Mouse (Mus musculus): Measurements from ENCODE around the gene Hist2h3c1. TPM values are rescaled to one million over a fixed set of nuclear protein-coding genes. Genes with fewer than 3 reads are reported as not detected.
"Not testable (repeated sequence)": the region's sequence is repeated elsewhere in the genome, so short reads cannot be mapped to it uniquely, and the experiment has no call there.

Gene Hist2h3c1
- polyA plus RNA-seq, 1 experiment from 2014 or later = 0.73 TPM

GRCm38 (mm10) chr3:96237335-96237903 lies 9.1 kb upstream of the Hist2h3c1 start:
- Histone ChIP-seq H3K27me3 (no peaks in the 10 kb centered on the region), H3K27ac (peak overlapping the region; percentile 79), H3K4me2 (replicated peaks) (peak overlapping the region; percentile 67), H3K4me3 (peak overlapping the region; percentile 49), H3K9ac (peak overlapping the region; percentile 75), H3K36me3 (no peaks in the 10 kb centered on the region), H3K9me3 (no peaks in the 10 kb centered on the region), H3K4me1 (peaks cover 24% of the 10 kb centered on the region)
- no peak for ATAC-seq (ENCODE audit: low FRiP score, low read depth)
- WGBS = 21% methylated on average over 7 of the region's 7 CpGs

GRCm38 (mm10) chr3:96237904-96238511 lies 8.5 kb upstream of the Hist2h3c1 start:
- H3K4me2 ChIP-seq (replicated peaks) = peak overlapping the region; percentile 67
- peak overlapping the region; percentile 49 for H3K4me3 ChIP-seq
- WGBS = under 1% methylated on average over 12 of the region's 12 CpGs
- no peaks in the 10 kb centered on the region for H3K36me3 ChIP-seq
- no peak for ATAC-seq (ENCODE audit: low FRiP score, low read depth)
- no peaks in the 10 kb centered on the region for H3K9me3 ChIP-seq
- H3K9ac ChIP-seq = peak overlapping the region; percentile 75
- H3K27me3 ChIP-seq = no peaks in the 10 kb centered on the region
- peak overlapping the region; percentile 81 for H3K27ac ChIP-seq
- peaks cover 24% of the 10 kb centered on the region for H3K4me1 ChIP-seq

- not testable (repeated sequence) for H3K27me3 ChIP-seq, H3K36me3 ChIP-seq, H3K9me3 ChIP-seq
- H3K4me3 ChIP-seq = peak within 1 kb of the TSS; percentile 49
- peak within 1 kb of the TSS; percentile 81 for H3K27ac ChIP-seq
- peaks cover 30% of the 10 kb centered on the region for H3K4me1 ChIP-seq
- peak; percentile 89 for ATAC-seq (ENCODE audit: low FRiP score, low read depth)
- H3K4me2 ChIP-seq (replicated peaks) = peak within 1 kb of the TSS; percentile 67
- peak within 1 kb of the TSS; percentile 75 for H3K9ac ChIP-seq
- under 1% methylated on average over 17 of the region's 68 CpGs for WGBS
These were observed 7.3 kb upstream of the Hist2h3c1 start, which contains the start of gene Hist2h3c2 for GRCm38 (mm10) chr3:96238954-96239793. Gene Hist2h3c2, minus strand, starts transcription at chr3:96239127.

GRCm38 (mm10) chr3:96239949-96240798 lies 6.3 kb upstream of the Hist2h3c1 start, which contains the start of gene Hist2h2aa2:
Gene Hist2h2aa2, minus strand, starts transcription at chr3:96240276.
- H3K9me3 ChIP-seq, H3K27me3 ChIP-seq, H3K36me3 ChIP-seq: not testable (repeated sequence)
- H3K4me2 ChIP-seq (replicated peaks) = peak within 1 kb of the TSS; percentile 52
- peak; percentile 87 for ATAC-seq (ENCODE audit: low FRiP score, low read depth)
- H3K4me1 ChIP-seq = peaks cover 36% of the 10 kb centered on the region
- 3% methylated on average over 42 of the region's 85 CpGs for WGBS
- H3K27ac ChIP-seq = peak within 1 kb of the TSS; percentile 85
- H3K9ac ChIP-seq = peak within 1 kb of the TSS; percentile 61
- H3K4me3 ChIP-seq = peak within 1 kb of the TSS; percentile 39

GRCm38 (mm10) chr3:96240799-96241197 lies 5.7 kb upstream of the Hist2h3c1 start:
- WGBS = 82% methylated on average over 9 of the region's 9 CpGs
- Histone ChIP-seq H3K4me1 (peaks cover 36% of the 10 kb centered on the region), H3K9ac (peak overlapping the region; percentile 61), H3K27ac (peak overlapping the region; percentile 85), H3K27me3 (no peaks in the 10 kb centered on the region), H3K4me2 (replicated peaks) (peak overlapping the region; percentile 52), H3K4me3 (peak overlapping the region; percentile 28), H3K9me3 (no peaks in the 10 kb centered on the region), H3K36me3 (no peaks in the 10 kb centered on the region)
- ATAC-seq (ENCODE audit: low FRiP score, low read depth) = no peak

GRCm38 (mm10) chr3:96243921-96244572 lies 2.4 kb upstream of the Hist2h3c1 start:
- H3K4me3 ChIP-seq = peak overlapping the region; percentile 53
- H3K27ac ChIP-seq = peak overlapping the region; percentile 99
- no peak for ATAC-seq (ENCODE audit: low FRiP score, low read depth)
- peaks cover 36% of the 10 kb centered on the region for H3K4me1 ChIP-seq
- H3K27me3 ChIP-seq = no peaks in the 10 kb centered on the region
- WGBS = 81% methylated on average over 7 of the region's 7 CpGs
- H3K4me2 ChIP-seq (replicated peaks) = peak overlapping the region; percentile 66
- H3K9ac ChIP-seq = peak overlapping the region; percentile 83
- H3K9me3 ChIP-seq = no peaks in the 10 kb centered on the region
- H3K36me3 ChIP-seq = no peaks in the 10 kb centered on the region

GRCm38 (mm10) chr3:96245003-96245886 lies 1.2 kb upstream of the Hist2h3c1 start, which contains the start of gene Hist2h2aa1:
Gene Hist2h2aa1, plus strand, starts transcription at chr3:96245497.
- peak; percentile 90 for ATAC-seq (ENCODE audit: low FRiP score, low read depth)
- H3K36me3 ChIP-seq, H3K27me3 ChIP-seq, H3K9me3 ChIP-seq: not testable (repeated sequence)
- peak within 1 kb of the TSS; percentile 99 for H3K27ac ChIP-seq
- peak within 1 kb of the TSS; percentile 83 for H3K9ac ChIP-seq
- peak within 1 kb of the TSS; percentile 53 for H3K4me3 ChIP-seq
- WGBS = 0% methylated on average over 45 of the region's 88 CpGs
- H3K4me2 ChIP-seq (replicated peaks) = peak within 1 kb of the TSS; percentile 66
- H3K4me1 ChIP-seq = peaks cover 46% of the 10 kb centered on the region

- not testable (repeated sequence) for H3K36me3 ChIP-seq; ATAC-seq (ENCODE audit: low FRiP score, low read depth); H3K9me3 ChIP-seq; H3K27me3 ChIP-seq
- Histone ChIP-seq H3K9ac (0 out of 2 replicates have a peak overlapping the region, but pooled peaks have one; percentile 59), H3K4me1 (peaks cover 50% of the 10 kb centered on the region), H3K4me2 (replicated peaks) (peak overlapping the region; percentile 53), H3K27ac (peak overlapping the region; percentile 75; the same call in 1 of the 2 replicates), H3K4me3 (peak overlapping the region; percentile 39)
- 0% methylated on average over 10 of the region's 21 CpGs for WGBS
These were observed 467 bp upstream of the Hist2h3c1 start for GRCm38 (mm10) chr3:96246018-96246417.

GRCm38 (mm10) chr3:96247356-96248140 lies 1.1 kb downstream of the Hist2h3c1 start:
- H3K4me1 ChIP-seq = peaks cover 50% of the 10 kb centered on the region

More at GRCm38 (mm10) chr3:96247356-96248140, 1.1 kb downstream of the Hist2h3c1 start:
- Histone ChIP-seq H3K9me3 (no peaks in the 10 kb centered on the region), H3K27me3 (no peaks in the 10 kb centered on the region), H3K4me3 (peak overlapping the region; percentile 45), H3K9ac (peak overlapping the region; percentile 70), H3K4me2 (replicated peaks) (peak overlapping the region; percentile 64), H3K27ac (peak overlapping the region; percentile 70), H3K36me3 (no peaks in the 10 kb centered on the region)
- ATAC-seq (ENCODE audit: low FRiP score, low read depth) = no peak
- WGBS = 4% methylated on average over 11 of the region's 11 CpGs
